Mouse (Mus musculus): ENCODE measurements around the gene H2-Aa. TPM values are rescaled to one million over a fixed set of nuclear protein-coding genes. Genes with fewer than 3 reads are reported as not detected.

The H2-Aa gene
- total and polyA plus RNA-seq, 3 experiments: not detected

- H3K27ac ChIP-seq (ENCODE audit: control insufficient read depth, low read depth, low read length): no peak overlapping the region
- no peak overlapping the region for H3K9ac ChIP-seq (ENCODE audit: control insufficient read depth, low read depth, low read length, poor library complexity, severe bottlenecking)
- peaks cover 0 to 4% of the 10 kb centered on the region in 2 experiments; a peak in 2 of 4 replicates for H3K36me3 ChIP-seq (ENCODE audit: control insufficient read depth in 1 of 2, insufficient read depth in 2 of 2, low read length in 2 of 2)
- no peak for DNase-seq (ENCODE audit: low read depth, low spot score)
- peaks cover 0 to 2% of the 10 kb centered on the region in 2 experiments; a peak in 1 of 4 replicates for H3K4me1 ChIP-seq (ENCODE audit: control insufficient read depth in 1 of 2, insufficient read depth in 2 of 2, low read length in 2 of 2)
- no peaks in the 10 kb centered on the region for H3K27me3 ChIP-seq (ENCODE audit: control insufficient read depth in 1 of 2, insufficient read depth in 2 of 2, low read length in 2 of 2)
- H3K79me2 ChIP-seq (ENCODE audit: control insufficient read depth, insufficient read depth, low read length, poor library complexity): no peaks in the 10 kb centered on the region
- H3K4me3 ChIP-seq (ENCODE audit: control insufficient read depth in 1 of 2, insufficient read depth in 1 of 2, low read depth in 2 of 2, low read length in 2 of 2): no peak overlapping the region
- no peaks in the 10 kb centered on the region for H3K9me3 ChIP-seq (replicated peaks; ENCODE audit: insufficient read depth, low read length)
- TF ChIP-seq KAT2A (conservative IDR thresholded peaks at IDR 0.05; ENCODE audit: low read depth, low read length): no peak
- no peak for TF ChIP-seq CTCF (IDR thresholded peaks at IDR 0.05 in 2 of 3, conservative IDR thresholded peaks at IDR 0.05 in 1 of 3; ENCODE audit: control insufficient read depth in 1 of 3, insufficient read depth in 1 of 3, low read depth in 2 of 3, low read length in 3 of 3, poor library complexity in 1 of 3, severe bottlenecking in 1 of 3)
- no peak for TF ChIP-seq CHD2 (IDR thresholded peaks at IDR 0.05; ENCODE audit: low read length)
- TF ChIP-seq SMC3 (IDR thresholded peaks at IDR 0.05; ENCODE audit: low read depth, low read length): no peak
- no peak for TF ChIP-seq HCFC1 (IDR thresholded peaks at IDR 0.05; ENCODE audit: low read depth, low read length)
- TF ChIP-seq JUND (IDR thresholded peaks at IDR 0.05; ENCODE audit: low read depth, low read length): no peak
- no peak for TF ChIP-seq USF2 (IDR thresholded peaks at IDR 0.05; ENCODE audit: borderline replicate concordance in 1 of 2, insufficient read depth in 1 of 2, low read depth in 1 of 2, low read length in 2 of 2)
- no peak for TF ChIP-seq MXI1 (IDR thresholded peaks at IDR 0.05; ENCODE audit: low read depth, low read length)
- no peak for TF ChIP-seq TCF12 (IDR thresholded peaks at IDR 0.05; ENCODE audit: low read depth, low read length)
- no peak for TF ChIP-seq POLR2A (IDR thresholded peaks at IDR 0.05; ENCODE audit: control insufficient read depth in 1 of 2, insufficient read depth in 1 of 2, low read depth in 1 of 2, low read length in 2 of 2, poor library complexity in 1 of 2)
- TF ChIP-seq GABPA (IDR thresholded peaks at IDR 0.05; ENCODE audit: low read depth, low read length): no peak
- no peak for TF ChIP-seq RCOR1 (IDR thresholded peaks at IDR 0.05; ENCODE audit: low read depth, low read length)
- no peak for TF ChIP-seq MAFK (IDR thresholded peaks at IDR 0.05; ENCODE audit: borderline replicate concordance, low read depth, low read length)
- no peak for TF ChIP-seq BHLHE40 (IDR thresholded peaks at IDR 0.05; ENCODE audit: borderline replicate concordance, low read depth, low read length)
- TF ChIP-seq ZNF384 (IDR thresholded peaks at IDR 0.05; ENCODE audit: low read depth, low read length): no peak
- no peak for TF ChIP-seq E2F4 (IDR thresholded peaks at IDR 0.05; ENCODE audit: borderline replicate concordance, low read depth, low read length)
- no peak for TF ChIP-seq TBP (IDR thresholded peaks at IDR 0.05; ENCODE audit: low read depth, low read length)
These were observed 50.9 kb downstream of the H2-Aa start for GRCm38 (mm10) chr17:34236691-34237090.

GRCm38 (mm10) chr17:34234926-34235325, 52.7 kb downstream of the H2-Aa start:
- peak overlapping the region; percentile 77 for H3K9ac ChIP-seq (ENCODE audit: control insufficient read depth, low read depth, low read length, poor library complexity, severe bottlenecking)
- no peak for TF ChIP-seq POLR2AphosphoS2 (IDR thresholded peaks at IDR 0.05; ENCODE audit: low read length)
- TF ChIP-seq ELF1 (IDR thresholded peaks at IDR 0.05; ENCODE audit: low read depth, low read length): peak; percentile 49; the same call in 1 of the 2 replicates
- TF ChIP-seq MAX (IDR thresholded peaks at IDR 0.05; ENCODE audit: low read length): peak; percentile 29; the same call in 1 of the 2 replicates
- peak; percentile 98 for TF ChIP-seq SMC3 (IDR thresholded peaks at IDR 0.05; ENCODE audit: low read depth, low read length)
- no peak for TF ChIP-seq EP300 (IDR thresholded peaks at IDR 0.05; ENCODE audit: low read depth in 1 of 2, low read length in 2 of 2)
- no peak for TF ChIP-seq CHD2 (IDR thresholded peaks at IDR 0.05; ENCODE audit: low read length)
- TF ChIP-seq HCFC1 (IDR thresholded peaks at IDR 0.05; ENCODE audit: low read depth, low read length): peak; percentile 56; the same call in 1 of the 2 replicates
- TF ChIP-seq ZNF384 (IDR thresholded peaks at IDR 0.05; ENCODE audit: low read depth, low read length): peak; percentile 41; the same call in 1 of the 2 replicates
- peak; percentile 77 to 96 (median 93) for TF ChIP-seq CTCF (IDR thresholded peaks at IDR 0.05 in 2 of 3, conservative IDR thresholded peaks at IDR 0.05 in 1 of 3; ENCODE audit: control insufficient read depth in 1 of 3, insufficient read depth in 1 of 3, low read depth in 2 of 3, low read length in 3 of 3, poor library complexity in 1 of 3, severe bottlenecking in 1 of 3)
- no peak for TF ChIP-seq UBTF (IDR thresholded peaks at IDR 0.05; ENCODE audit: borderline replicate concordance, insufficient read depth, low read depth, low read length)
- peak; percentile 53; the same call in 1 of the 2 replicates for TF ChIP-seq NRF1 (IDR thresholded peaks at IDR 0.05; ENCODE audit: insufficient read depth, low read depth, low read length, poor library complexity, severe bottlenecking)
- TF ChIP-seq MXI1 (IDR thresholded peaks at IDR 0.05; ENCODE audit: low read depth, low read length): 0 out of 2 replicates have a peak, but pooled peaks have one; percentile 48
- TF ChIP-seq KAT2A (conservative IDR thresholded peaks at IDR 0.05; ENCODE audit: low read depth, low read length): no peak
- 0 out of 2 replicates have a peak, but pooled peaks have one; percentile 11 for TF ChIP-seq ETS1 (IDR thresholded peaks at IDR 0.05; ENCODE audit: low read depth, low read length)
- no peak for TF ChIP-seq BHLHE40 (IDR thresholded peaks at IDR 0.05; ENCODE audit: borderline replicate concordance, low read depth, low read length)
- TF ChIP-seq RAD21 (IDR thresholded peaks at IDR 0.05; ENCODE audit: low read depth, low read length): peak; percentile 96
- TF ChIP-seq MEF2A (IDR thresholded peaks at IDR 0.05; ENCODE audit: extremely low read depth, insufficient replicate concordance, low read depth, low read length, poor library complexity, severe bottlenecking): no peak
- TF ChIP-seq POLR2AphosphoS5 (IDR thresholded peaks at IDR 0.05; ENCODE audit: borderline replicate concordance, low read depth, low read length): no peak
- no peak for TF ChIP-seq MAFK (IDR thresholded peaks at IDR 0.05; ENCODE audit: borderline replicate concordance, low read depth, low read length)
- TF ChIP-seq NELFE (IDR thresholded peaks at IDR 0.05; ENCODE audit: low read depth, low read length): no peak

More at GRCm38 (mm10) chr17:34234926-34235325, 52.7 kb downstream of the H2-Aa start:
- no peaks in the 10 kb centered on the region for H3K79me2 ChIP-seq (ENCODE audit: control insufficient read depth, insufficient read depth, low read length, poor library complexity)
- DNase-seq (ENCODE audit: low read depth, low spot score): peak; percentile 92
- no peaks in the 10 kb centered on the region for H3K9me3 ChIP-seq (replicated peaks; ENCODE audit: insufficient read depth, low read length)
- peaks cover 0 to 2% of the 10 kb centered on the region in 2 experiments; a peak in 1 of 4 replicates for H3K4me1 ChIP-seq (ENCODE audit: control insufficient read depth in 1 of 2, insufficient read depth in 2 of 2, low read length in 2 of 2)
- H3K36me3 ChIP-seq (ENCODE audit: control insufficient read depth in 1 of 2, insufficient read depth in 2 of 2, low read length in 2 of 2): peaks cover 0 to 4% of the 10 kb centered on the region in 2 experiments; a peak in 2 of 4 replicates
- peak overlapping the region in 1 of 2 experiments; percentile 42; a peak in 2 of 4 replicates for H3K4me3 ChIP-seq (ENCODE audit: control insufficient read depth in 1 of 2, insufficient read depth in 1 of 2, low read depth in 2 of 2, low read length in 2 of 2)
- H3K27me3 ChIP-seq (ENCODE audit: control insufficient read depth in 1 of 2, insufficient read depth in 2 of 2, low read length in 2 of 2): no peaks in the 10 kb centered on the region
- peak overlapping the region; percentile 47; the same call in 1 of the 2 replicates for H3K27ac ChIP-seq (ENCODE audit: control insufficient read depth, low read depth, low read length)

All from MEL (cell line).